12 mouse cellular contexts compared by ENCODE assay signal in genomic region chr5:49329023-49329422, GRCm38 (mm10).
"Had no signal": no experiment of that assay in that cellular context is flagged by ENCODE, and none has a peak within 500 bp of the region (broad histone marks: within the 10 kb centered on the region; RNA-seq: fewer than 3 reads in every experiment).

No protein-coding gene starts in this region.

- DNase-seq: kidney, adult 9 months; kidney, postnatal 36 days; lung, adult 18-20 months; right cerebral cortex, postnatal 14 days; thymus, postnatal 4 days had no signal

- H3K9ac ChIP-seq: hindbrain, embryonic 12.5 days; limb, embryonic 12.5 days; midbrain, embryonic 12.5 days had no signal

- ATAC-seq: hindbrain, embryonic 16.5 days; inflammation-experienced regulatory T-cells, adult 6 months; midbrain, embryonic 16.5 days had no signal

- H3K4me1 ChIP-seq: hindbrain, embryonic 12.5 days; midbrain, embryonic 12.5 days had no signal

- H3K9me3 ChIP-seq: hindbrain, embryonic 12.5 days; limb, embryonic 12.5 days; midbrain, embryonic 12.5 days had no signal

- H3K36me3 ChIP-seq: hindbrain, embryonic 12.5 days; limb, embryonic 12.5 days; midbrain, embryonic 12.5 days had no signal

- H3K4me2 ChIP-seq: hindbrain, embryonic 12.5 days; limb, embryonic 12.5 days; midbrain, embryonic 12.5 days had no signal

- H3K4me3 ChIP-seq: hindbrain, embryonic 12.5 days; layer of hippocampus, adult 2 months; limb, embryonic 12.5 days; midbrain, embryonic 12.5 days had no signal

- H3K27me3 ChIP-seq: hindbrain, embryonic 12.5 days; limb, embryonic 12.5 days; midbrain, embryonic 12.5 days had no signal

- H3K27ac ChIP-seq: hindbrain, embryonic 12.5 days; layer of hippocampus, adult 2 months; limb, embryonic 12.5 days; midbrain, embryonic 12.5 days had no signal
